Mouse (Mus musculus) intestine, postnatal 0 days (tissue): ENCODE data around the gene Hoxb2. TPM values are rescaled to one million over a fixed set of nuclear protein-coding genes. Genes with fewer than 3 reads are reported as not detected.
A peak's percentile ranks its signal among the peaks of the same experiment; 100 is the strongest.

ENCODE experiments used
- ATAC-seq: fragments of 200-750 bp; cut with Nextera tagmentation; 2 replicates; pipeline ENCODE4 v1.8.0; 2017; ENCODE audit warnings: mild to moderate bottlenecking, moderate TSS enrichment, moderate library complexity
- H3K27ac ChIP-seq: fragments of 300-500 bp; sonication (generic); 2 replicates; pipeline ENCODE4 v1.5.1; 2014; ENCODE audit warnings: mild to moderate bottlenecking, low read depth, low read length, moderate library complexity
- H3K27me3 ChIP-seq: fragments of 300-500 bp; sonication (generic); replicated peaks from 2 replicates; pipeline ENCODE4 v1.6.1; 2014; ENCODE audit warnings: low read length, mixed read lengths; ENCODE audit not compliant: control insufficient read depth, insufficient read depth
- H3K36me3 ChIP-seq: fragments of 300-500 bp; sonication (generic); 2 replicates; pipeline ENCODE4 v1.6.1; 2014; ENCODE audit warnings: mild to moderate bottlenecking, moderate library complexity; ENCODE audit not compliant: control insufficient read depth, insufficient read depth
- H3K4me1 ChIP-seq: fragments of 300-500 bp; sonication (generic); replicated peaks from 2 replicates; pipeline ENCODE4 v1.6.1; 2014; ENCODE audit warnings: antibody characterized with exemption, low read length, mixed read lengths; ENCODE audit not compliant: control insufficient read depth, insufficient read depth
- H3K4me2 ChIP-seq: fragments of 300-500 bp; sonication (generic); replicated peaks from 2 replicates; pipeline ENCODE4 v1.6.1; 2014; ENCODE audit warnings: low read depth, mild to moderate bottlenecking, moderate library complexity
- H3K4me3 ChIP-seq: fragments of 300-500 bp; sonication (generic); 2 replicates; pipeline ENCODE4 v1.5.1; 2014; ENCODE audit warnings: low read depth, low read length
- H3K9ac ChIP-seq: fragments of 300-500 bp; sonication (generic); 2 replicates; pipeline ENCODE4 v1.6.1; 2014; ENCODE audit warnings: mild to moderate bottlenecking, low read depth, low read length
- H3K9me3 ChIP-seq: fragments of 300-500 bp; sonication (generic); 2 replicates; pipeline ENCODE4 v1.6.1; 2016; ENCODE audit warnings: mixed run types; ENCODE audit not compliant: control insufficient read depth
- CTCF ChIP-seq: sonication (generic); IDR thresholded peaks from 2 replicates; pipeline ENCODE4 v1.5.1; 2016; ENCODE audit warnings: low read depth, mild to moderate bottlenecking, control low read depth, antibody characterized with exemption, moderate library complexity
- WGBS: fragments of 180-500 bp; shearing (Covaris S2); extraction: QIAGEN DNeasy Blood & Tissue Kit; methylation state at CpG from one replicate; pipeline ENCODE4 v1.1.7; 2014; 5-methylcytosine and 5-hydroxymethylcytosine counted together
- polyA plus RNA-seq: library from polyadenylated mRNA; unstranded; fragments of >200 nt; fragmentation: Nextera tagmentation; extraction: Ambion mirVana; gene quantifications from 2 replicates; pipeline ENCODE4 v1.2.1, GENCODE M21; 2015

Gene Hoxb2
- polyA plus RNA-seq, 1 experiment from 2014 or later = 8.4 TPM

GRCm38 (mm10) chr11:96353939-96354338 is 3.6 kb downstream of the Hoxb2 start:
- peak overlapping the region; percentile 28; the same call in 1 of the 2 replicates for H3K27ac ChIP-seq
- TF ChIP-seq CTCF = no peak
- H3K27me3 ChIP-seq = peaks cover 24% of the 10 kb centered on the region
- no peaks in the 10 kb centered on the region for H3K9me3 ChIP-seq
- ATAC-seq = no peak
- 33% methylated on average over 8 of the region's 8 CpGs for WGBS
- no peaks in the 10 kb centered on the region for H3K36me3 ChIP-seq
- peak overlapping the region; percentile 84 for H3K9ac ChIP-seq
- peak overlapping the region; percentile 63 for H3K4me2 ChIP-seq
- 0 out of 2 replicates have a peak, but pooled peaks cover 3% of the 10 kb centered on the region for H3K4me1 ChIP-seq
- peak overlapping the region; percentile 58 for H3K4me3 ChIP-seq

DNA sequence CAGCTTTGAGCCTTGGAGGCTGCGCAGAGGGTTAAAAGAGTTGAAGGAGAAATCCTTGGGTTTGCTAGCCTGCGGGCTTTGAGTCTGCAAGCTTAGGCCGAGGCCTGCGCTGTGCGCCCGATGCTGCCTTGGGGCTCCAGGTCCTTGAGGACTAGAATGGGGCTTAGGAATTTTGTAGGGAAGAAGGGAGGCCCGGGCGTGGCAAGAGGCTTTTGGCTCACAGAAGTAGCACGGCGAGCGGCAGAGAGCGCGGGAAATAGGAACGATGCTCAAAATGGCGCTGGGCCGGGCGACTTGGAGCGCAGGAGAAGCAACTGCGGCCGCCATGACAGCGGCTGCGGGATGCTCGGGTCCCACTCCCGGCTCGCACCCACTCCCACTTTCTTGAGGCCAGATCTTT is 4.1 kb downstream of the Hoxb2 start:
- WGBS = 10% methylated on average over 25 of the region's 25 CpGs
- Histone ChIP-seq H3K9ac (peak overlapping the region; percentile 84), H3K27ac (peak overlapping the region; percentile 41; the same call in 1 of the 2 replicates), H3K36me3 (no peaks in the 10 kb centered on the region), H3K9me3 (no peaks in the 10 kb centered on the region), H3K4me1 (0 out of 2 replicates have a peak, but pooled peaks cover 3% of the 10 kb centered on the region), H3K4me3 (peak overlapping the region; percentile 58), H3K4me2 (peak overlapping the region; percentile 63), H3K27me3 (peaks cover 24% of the 10 kb centered on the region)
- no peak for TF ChIP-seq CTCF
- no peak for ATAC-seq

DNA sequence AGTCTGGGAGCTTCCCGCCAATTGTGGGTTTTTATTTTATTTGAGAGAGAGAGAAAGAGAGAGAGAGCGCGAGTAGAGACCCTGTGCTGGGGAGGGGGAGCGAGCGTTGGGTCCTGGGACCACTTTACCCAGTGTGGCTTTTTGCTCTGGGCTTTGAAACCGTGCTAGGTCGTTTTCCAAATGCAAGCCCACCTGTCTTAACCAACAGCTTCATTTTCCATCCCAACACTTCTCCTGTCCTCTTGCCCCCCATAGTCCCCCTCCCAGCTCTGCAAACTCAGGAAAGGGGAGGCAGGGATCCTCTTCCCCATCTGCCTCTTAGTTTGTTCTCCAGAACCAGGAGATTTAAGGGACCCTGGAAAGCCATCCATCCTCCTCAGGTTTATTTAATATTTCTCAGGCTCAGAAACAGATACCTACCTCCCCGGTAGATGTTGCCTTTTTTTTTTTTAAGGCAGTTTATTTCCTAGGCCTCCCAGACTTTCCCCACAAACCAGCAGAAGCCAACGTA is 4.5 kb downstream of the Hoxb2 start:
- TF ChIP-seq CTCF = no peak
- no peaks in the 10 kb centered on the region for H3K9me3 ChIP-seq
- H3K4me2 ChIP-seq = peak overlapping the region; percentile 63
- H3K9ac ChIP-seq = no peak overlapping the region; the same call in 1 of the 2 replicates
- H3K27ac ChIP-seq = peak overlapping the region; percentile 41; the same call in 1 of the 2 replicates
- no peaks in the 10 kb centered on the region for H3K36me3 ChIP-seq
- WGBS = 21% methylated on average over 9 of the region's 9 CpGs
- 0 out of 2 replicates have a peak, but pooled peaks cover under 1% of the 10 kb centered on the region for H3K4me1 ChIP-seq
- H3K4me3 ChIP-seq = peak overlapping the region; percentile 58
- H3K27me3 ChIP-seq = peaks cover 24% of the 10 kb centered on the region
- ATAC-seq = no peak

- ATAC-seq = no peak
- Histone ChIP-seq H3K9me3 (no peaks in the 10 kb centered on the region), H3K4me2 (no peak overlapping the region), H3K4me1 (no peaks in the 10 kb centered on the region), H3K9ac (no peak overlapping the region), H3K4me3 (no peak overlapping the region), H3K27ac (no peak overlapping the region), H3K36me3 (no peaks in the 10 kb centered on the region), H3K27me3 (peaks cover 42% of the 10 kb centered on the region)
- TF ChIP-seq CTCF = no peak
- WGBS = 19% methylated on average over 5 of the region's 5 CpGs
Observed at GRCm38 (mm10) chr11:96363807-96364206, 13.5 kb downstream of the Hoxb2 start.

DNA sequence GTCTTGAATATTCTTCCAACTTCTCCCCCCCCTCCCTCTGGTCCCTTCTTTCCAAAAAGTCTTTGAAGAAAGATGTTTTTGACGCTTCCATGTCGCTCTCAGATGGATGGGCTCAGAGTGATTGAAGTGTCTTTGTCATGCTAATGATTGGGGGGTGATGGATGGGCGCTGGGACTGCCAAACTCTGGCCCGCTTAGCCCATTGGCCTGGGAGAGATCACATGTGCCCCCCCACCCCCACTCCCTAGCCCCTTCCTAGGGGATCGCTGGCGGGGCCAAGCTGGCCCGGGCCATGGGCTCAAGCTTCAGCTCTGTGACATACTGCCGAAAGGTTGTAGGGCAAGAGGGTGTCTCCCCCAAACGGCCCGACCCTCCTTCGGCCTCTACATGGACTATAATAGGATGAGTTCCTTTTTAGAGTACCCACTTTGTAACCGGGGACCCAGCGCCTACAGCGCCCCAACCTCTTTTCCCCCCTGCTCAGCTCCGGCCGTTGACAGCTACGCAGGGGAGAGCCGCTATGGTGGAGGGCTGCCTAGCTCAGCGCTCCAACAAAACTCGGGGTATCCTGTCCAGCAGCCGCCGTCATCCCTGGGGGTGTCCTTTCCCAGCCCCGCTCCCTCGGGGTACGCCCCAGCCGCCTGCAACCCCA is 15.2 kb downstream of the Hoxb2 start, which contains the start of gene Hoxb1:
Hoxb1 (plus strand) TSS at position 312 of the 651 bp plus-strand sequence.
- Histone ChIP-seq H3K9me3 (no peaks in the 10 kb centered on the region), H3K36me3 (no peaks in the 10 kb centered on the region), H3K9ac (no peak within 1 kb of the TSS), H3K4me3 (peak within 1 kb of the TSS; percentile 2), H3K4me2 (peak within 1 kb of the TSS; percentile 30; the same call in 1 of the 2 replicates), H3K27me3 (peaks cover 42% of the 10 kb centered on the region), H3K27ac (no peak within 1 kb of the TSS), H3K4me1 (no peaks in the 10 kb centered on the region)
- ATAC-seq = no peak
- no peak for TF ChIP-seq CTCF
- 44% methylated on average over 26 of the region's 26 CpGs for WGBS

GRCm38 (mm10) chr11:96366092-96367041 is 16.0 kb downstream of the Hoxb2 start:
- peaks cover 42% of the 10 kb centered on the region for H3K27me3 ChIP-seq
- peak overlapping the region; percentile 2 for H3K4me3 ChIP-seq
- H3K9ac ChIP-seq = no peak overlapping the region
- no peaks in the 10 kb centered on the region for H3K9me3 ChIP-seq
- peak overlapping the region; percentile 30; the same call in 1 of the 2 replicates for H3K4me2 ChIP-seq
- TF ChIP-seq CTCF = no peak
- no peak overlapping the region for H3K27ac ChIP-seq
- WGBS = 19% methylated on average over 47 of the region's 47 CpGs
- H3K4me1 ChIP-seq = no peaks in the 10 kb centered on the region
- H3K36me3 ChIP-seq = no peaks in the 10 kb centered on the region
- ATAC-seq = no peak
